Mouse (Mus musculus): ENCODE measurements around the gene Pde7b.

The Pde7b gene

GRCm38 (mm10) chr10:20361542-20362449 lies 363.1 kb downstream of the Pde7b start:
- no peak for DNase-seq (ENCODE audit: low spot score)

- no peak for DNase-seq (ENCODE audit: low spot score)
Observed at GRCm38 (mm10) chr10:20348894-20349293, 376.0 kb downstream of the Pde7b start.
